Mouse (Mus musculus): ENCODE measurements at regions not wholly inside any gene's neighbourhood (a gene's known extent, or its start where the extent isn't known, plus 50 kb on each side); places are given as distances from the start of the nearest gene placed in this dataset.

DNA sequence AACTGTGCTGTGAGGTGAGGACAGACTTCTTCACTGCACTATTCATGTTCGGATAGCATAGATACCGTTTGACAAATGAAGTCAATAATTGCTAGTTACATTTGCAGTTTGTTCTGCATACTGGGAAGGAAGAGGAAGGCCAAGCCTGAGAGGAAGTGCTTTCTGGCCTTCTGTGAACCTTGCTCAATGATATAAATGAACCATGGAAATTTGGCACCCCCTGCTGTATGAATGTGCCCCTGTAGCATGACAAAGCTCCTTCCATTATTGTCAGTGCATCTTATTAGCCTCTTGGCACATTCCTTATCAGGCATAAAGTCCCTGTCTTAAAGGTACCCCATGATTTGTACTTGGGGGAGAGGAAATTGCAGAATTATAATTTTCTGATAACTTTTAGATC lies 758.0 kb downstream of the Adam6a start:
- TF ChIP-seq CTCF (IDR thresholded peaks at IDR 0.05; ENCODE audit: insufficient read depth, low read depth, low read length): no peak
- TF ChIP-seq POLR2A (IDR thresholded peaks at IDR 0.05; ENCODE audit: insufficient read depth, low read depth, low read length): no peak

Measured in olfactory bulb, adult 2 months (tissue).